Mouse (Mus musculus) ES-E14 (cell line): ENCODE results near the gene Mecp2. TPM values are rescaled to one million over a fixed set of nuclear protein-coding genes. Genes with fewer than 3 reads are reported as not detected.
A peak's percentile ranks its signal among the peaks of the same experiment; 100 is the strongest.

Experiments used
- DNase-seq: peaks from one replicate; pipeline ENCODE4 v3.0.0-alpha.2; 2013; ENCODE audit warnings: low read depth, low spot score
- H3K27ac ChIP-seq: 2 replicates; pipeline ENCODE4 v1.5.1; 2012; ENCODE audit warnings: low read depth, mild to moderate bottlenecking, low read length, moderate library complexity, mixed read lengths; ENCODE audit not compliant: poor library complexity, insufficient read depth, severe bottlenecking
- H3K36me3 ChIP-seq: 2 replicates; pipeline ENCODE4 v1.6.1; 2012; ENCODE audit warnings: mild to moderate bottlenecking, low read length, moderate library complexity, mixed read lengths; ENCODE audit not compliant: control insufficient read depth, poor library complexity, insufficient read depth, severe bottlenecking
- H3K4me1 ChIP-seq, 2 experiments: fragments of 150-350 bp in 1 of 2; sonication (generic) in 1 of 2; 2 replicates each; pipeline ENCODE4 v1.6.1; 2012; ENCODE audit warnings: low read length in 2 of 2, mild to moderate bottlenecking in 1 of 2, mixed read lengths in 1 of 2; ENCODE audit not compliant: control insufficient read depth in 2 of 2, insufficient read depth in 2 of 2, poor library complexity in 1 of 2
- H3K4me3 ChIP-seq, 2 experiments: fragments of 150-350 bp in 1 of 2; sonication (generic) in 1 of 2; 2 replicates each; pipeline ENCODE4 v1.5.1; 2012; ENCODE audit warnings: low read length in 2 of 2, low read depth in 1 of 2, mild to moderate bottlenecking in 1 of 2, mixed read lengths in 1 of 2; ENCODE audit not compliant: insufficient read depth in 1 of 2, poor library complexity in 1 of 2, severe bottlenecking in 1 of 2
- H3K9ac ChIP-seq: 2 replicates; pipeline ENCODE4 v1.6.1; 2012; ENCODE audit warnings: low read depth, mild to moderate bottlenecking, low read length, mixed read lengths; ENCODE audit not compliant: poor library complexity, insufficient read depth, severe bottlenecking
- H3K9me3 ChIP-seq: fragments of 150-350 bp; sonication (generic); 2 replicates; pipeline ENCODE4 v1.6.1; 2012; ENCODE audit warnings: low read depth, mild to moderate bottlenecking, low read length; ENCODE audit not compliant: control insufficient read depth, insufficient read depth
- CHD2 ChIP-seq: IDR thresholded peaks from 2 replicates; pipeline ENCODE4 v1.6.1; 2014; ENCODE audit warnings: mild to moderate bottlenecking, low read depth, low read length, inconsistent platforms
- HCFC1 ChIP-seq: IDR thresholded peaks from 2 replicates; pipeline ENCODE4 v1.6.1; 2012; ENCODE audit warnings: low read length, inconsistent platforms, borderline replicate concordance; ENCODE audit not compliant: insufficient read depth
- MAFK ChIP-seq: IDR thresholded peaks from 2 replicates; pipeline ENCODE4 v1.6.1; 2014; ENCODE audit warnings: mild to moderate bottlenecking, low read depth, low read length, inconsistent platforms; ENCODE audit not compliant: insufficient read depth
- ZC3H11A ChIP-seq: IDR thresholded peaks from 2 replicates; pipeline ENCODE4 v1.6.1; 2012; ENCODE audit warnings: low read depth, mild to moderate bottlenecking, inconsistent platforms, low read length, borderline replicate concordance
- ZNF384 ChIP-seq: IDR thresholded peaks from 2 replicates; pipeline ENCODE4 v1.6.1; 2012; ENCODE audit warnings: low read depth, low read length, inconsistent platforms
- in situ Hi-C, 2 experiments: fragments of 600-800 bp; cut with MboI; formaldehyde crosslinking; loops; one replicate each; pipeline ENCODE4 v1.15.1; 2025; ENCODE audit warnings: low sequenced_read_pairs in 2 of 2, inconsistent platforms in 1 of 2; ENCODE audit not compliant: unreplicated experiment in 2 of 2
- total RNA-seq: library from RNA; depleted of rRNA; stranded (reverse); fragments of 300-350 nt; gene quantifications from 2 replicates; pipeline ENCODE4 v1.2.3, GENCODE M21; 2012; rRNA removed

The Mecp2 gene
- total RNA-seq, 1 experiment: 9.6 TPM

GRCm38 (mm10) chrX:74001024-74001423 lies 134.1 kb downstream of the Mecp2 start:
- H3K36me3 ChIP-seq: no peaks in the 10 kb centered on the region
- no peaks in the 10 kb centered on the region for H3K9me3 ChIP-seq
- H3K27ac ChIP-seq: peak overlapping the region; percentile 58; the same call in 1 of the 2 replicates
- DNase-seq: no peak
- in situ Hi-C loops: no loop called here
- no peak overlapping the region for H3K4me3 ChIP-seq
- no peak for TF ChIP-seq CHD2
- TF ChIP-seq ZC3H11A: no peak
- H3K4me1 ChIP-seq: peaks cover 0 to 3% of the 10 kb centered on the region in 2 experiments; a peak in 1 of 4 replicates
- H3K9ac ChIP-seq: no peak overlapping the region

DNA sequence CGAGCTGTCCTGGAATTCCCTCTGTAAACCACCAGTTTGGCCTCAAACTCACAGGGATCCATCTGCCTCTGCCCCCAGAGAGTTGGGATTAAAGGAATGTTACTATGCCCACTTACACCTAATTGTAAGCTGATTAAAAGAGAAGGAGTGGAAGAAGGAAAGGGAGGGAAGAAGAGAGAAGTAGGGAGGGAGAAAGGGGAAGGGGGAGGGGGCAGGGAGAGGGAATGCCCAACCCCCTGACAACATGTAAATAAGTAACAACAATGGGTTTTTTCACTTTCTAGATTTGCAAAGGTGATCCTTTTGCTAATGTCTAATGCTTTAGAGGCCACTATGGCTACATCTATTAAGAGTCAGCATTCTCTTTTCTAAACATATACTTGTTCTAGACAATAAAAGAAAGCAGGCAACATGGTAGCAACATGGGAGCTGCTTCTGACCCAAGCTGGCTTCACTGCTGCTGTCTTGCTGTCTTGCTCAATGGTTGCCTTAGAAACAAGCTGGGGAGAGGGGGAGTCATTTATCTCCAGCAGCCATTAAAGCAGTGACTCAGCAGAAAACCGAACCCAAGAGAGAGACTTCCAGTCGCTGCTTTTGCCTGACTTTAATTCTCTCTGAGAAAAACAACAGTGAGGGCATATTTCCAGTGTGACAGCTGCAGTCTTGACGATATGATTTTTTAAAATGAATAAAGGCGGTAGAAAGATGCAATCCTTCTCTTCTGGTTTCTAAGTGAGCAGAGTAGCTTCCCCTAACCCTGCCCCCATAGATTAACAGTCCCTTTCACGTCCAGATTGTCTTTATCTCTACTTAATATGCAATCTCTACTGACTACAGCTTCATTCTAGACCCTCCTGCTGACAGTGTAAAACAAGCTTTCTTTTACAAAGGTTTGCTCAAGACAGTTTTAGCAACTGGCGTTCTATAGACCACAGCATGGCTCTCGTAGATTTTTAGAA lies 136.0 kb downstream of the Mecp2 start:
- peak; percentile 39 for DNase-seq
- Histone ChIP-seq H3K36me3 (no peaks in the 10 kb centered on the region), H3K9me3 (no peaks in the 10 kb centered on the region), H3K4me1 (peaks cover 0 to 3% of the 10 kb centered on the region in 2 experiments; a peak in 1 of 4 replicates), H3K9ac (peak overlapping the region; percentile 24; the same call in 1 of the 2 replicates), H3K27ac (peak overlapping the region; percentile 91; the same call in 1 of the 2 replicates), H3K4me3 (no peak overlapping the region)
- no peak for TF ChIP-seq HCFC1
- peak; percentile 98 for TF ChIP-seq MAFK
- no peak for TF ChIP-seq CHD2
- no peak for TF ChIP-seq ZC3H11A
- TF ChIP-seq ZNF384: no peak
- in situ Hi-C loops: no loop called here

- in situ Hi-C loops: no loop called here
- no peak overlapping the region for H3K4me3 ChIP-seq
- H3K4me1 ChIP-seq: no peaks in the 10 kb centered on the region
These were observed 157.4 kb downstream of the Mecp2 start for GRCm38 (mm10) chrX:73977783-73978182.

More at GRCm38 (mm10) chrX:73977783-73978182, 157.4 kb downstream of the Mecp2 start:
- DNase-seq: no peak
- Histone ChIP-seq H3K27ac (no peak overlapping the region), H3K9me3 (no peaks in the 10 kb centered on the region), H3K36me3 (no peaks in the 10 kb centered on the region), H3K9ac (no peak overlapping the region)
- TF ChIP-seq HCFC1 (no peak), ZNF384 (no peak), ZC3H11A (no peak), MAFK (no peak), CHD2 (no peak)

Other genes with a start within 250 kb of the Mecp2 start
- gene Avpr2, start 243.3 kb downstream of the Mecp2 start, total RNA-seq: 0.04 and 0.16 TPM in 2 replicates
- 6.0 TPM in 2 replicates for gene L1cam, start 239.3 kb downstream of the Mecp2 start, total RNA-seq
- 3.5 and 7.7 TPM in 2 replicates for gene Arhgap4, start 213.5 kb downstream of the Mecp2 start, total RNA-seq
- 142 and 145 TPM in 2 replicates for gene Naa10, start 213.4 kb downstream of the Mecp2 start, total RNA-seq
- gene Renbp, start 204.5 kb downstream of the Mecp2 start, total RNA-seq: 33.4 and 36.8 TPM in 2 replicates
- 89.6 and 95.7 TPM in 2 replicates for gene Hcfc1, start 169.0 kb downstream of the Mecp2 start, total RNA-seq
- 35.9 and 49.0 TPM in 2 replicates for gene Irak1, start 111.4 kb downstream of the Mecp2 start, total RNA-seq
- not detected in 2 replicates for gene Opn1mw, start 7.9 kb downstream of the Mecp2 start, total RNA-seq
- gene Tex28, start 32.5 kb upstream of the Mecp2 start, total RNA-seq: not detected in 2 replicates
- 0.42 and 0.89 TPM in 2 replicates for gene Tktl1, start 41.9 kb upstream of the Mecp2 start, total RNA-seq
- gene Flna, start 114.5 kb upstream of the Mecp2 start, total RNA-seq: 687 and 844 TPM in 2 replicates
- gene Emd, start 119.3 kb upstream of the Mecp2 start, total RNA-seq: 44.3 and 59.0 TPM in 2 replicates
- 2,135 and 2,379 TPM in 2 replicates for gene Rpl10, start 135.4 kb upstream of the Mecp2 start, total RNA-seq
- gene Taz, start 146.5 kb upstream of the Mecp2 start, total RNA-seq: 32.8 and 49.3 TPM in 2 replicates
- 3.9 and 5.3 TPM in 2 replicates for gene Dnase1l1, start 147.0 kb upstream of the Mecp2 start, total RNA-seq
- 102 and 129 TPM in 2 replicates for gene Atp6ap1, start 161.7 kb upstream of the Mecp2 start, total RNA-seq
- gene Gdi1, start 169.6 kb upstream of the Mecp2 start, total RNA-seq: 53.1 and 75.7 TPM in 2 replicates
- gene Fam50a, start 177.7 kb upstream of the Mecp2 start, total RNA-seq: 27.7 and 33.6 TPM in 2 replicates
- 17.8 and 30.5 TPM in 2 replicates for gene Plxna3, start 193.7 kb upstream of the Mecp2 start, total RNA-seq
- gene Lage3, start 218.3 kb upstream of the Mecp2 start, total RNA-seq: 64.6 and 71.1 TPM in 2 replicates
- 15.3 and 17.5 TPM in 2 replicates for gene Ubl4a, start 237.9 kb upstream of the Mecp2 start, total RNA-seq
- 8.4 and 11.4 TPM in 2 replicates for gene Slc10a3, start 238.0 kb upstream of the Mecp2 start, total RNA-seq